Mouse (Mus musculus) spleen, adult 2 months (tissue): ENCODE data around the gene Btf3l4.

Experiments used
- CTCF ChIP-seq: fragments of 200-500 bp; IDR thresholded peaks from 2 replicates; pipeline ENCODE4 v1.5.1; 2011; ENCODE audit warnings: mild to moderate bottlenecking, inconsistent platforms; ENCODE audit not compliant: insufficient read depth, insufficient read length, insufficient replicate concordance; ENCODE audit errors: extremely low read depth
- POLR2A ChIP-seq: fragments of 200-500 bp; IDR thresholded peaks from 2 replicates; pipeline ENCODE4 v1.6.1; 2011; ENCODE audit warnings: low read depth, low read length, inconsistent platforms

DNA sequence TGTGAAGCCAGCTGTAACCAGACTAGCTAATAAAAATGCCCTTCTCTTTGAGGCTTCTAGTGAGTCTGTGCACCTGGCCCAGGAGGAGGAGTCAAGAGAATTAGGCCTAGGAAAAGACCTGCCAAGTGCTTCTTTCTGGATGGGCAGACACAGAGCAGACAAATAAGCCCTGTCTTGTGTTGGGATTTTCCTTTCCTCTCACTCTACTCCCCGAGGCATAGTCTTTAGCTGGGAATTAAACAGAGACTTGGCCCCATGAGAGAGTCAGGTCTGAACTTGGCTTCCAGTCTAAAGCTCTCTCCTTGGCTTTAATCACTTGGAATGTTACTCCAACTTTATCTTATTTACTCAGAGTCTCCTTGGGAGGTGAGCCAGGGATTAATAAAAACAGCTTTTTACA is 39.5 kb downstream of the Btf3l4 start:
- TF ChIP-seq CTCF = no peak
- no peak for TF ChIP-seq POLR2A
